Mouse (Mus musculus): ENCODE measurements around the gene Tmem186.

DNA sequence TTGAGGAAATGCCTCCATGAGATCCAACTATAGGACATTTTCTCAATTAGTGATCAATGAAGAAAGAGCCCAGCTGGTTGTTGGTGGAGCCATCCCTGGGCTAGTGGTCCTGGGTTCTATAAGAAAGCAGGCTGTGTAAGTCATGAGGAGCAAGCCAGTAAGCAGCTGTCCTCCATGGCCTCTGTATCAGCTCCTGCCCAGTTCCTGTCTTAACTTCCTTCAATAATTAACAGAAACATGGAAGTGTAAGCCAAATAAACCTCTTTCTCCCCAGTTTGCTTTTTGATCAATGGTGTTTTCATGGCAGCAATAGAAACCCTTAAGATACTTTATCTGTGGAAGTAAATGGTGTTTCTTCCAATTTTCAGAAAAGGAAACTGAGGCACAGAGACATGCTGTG lies 35.3 kb upstream of the Tmem186 start:
- TF ChIP-seq CTCF (IDR thresholded peaks at IDR 0.05; ENCODE audit: low read depth) (no peak), EP300 (IDR thresholded peaks at IDR 0.05; ENCODE audit: low read depth) (no peak)

Data from heart, postnatal 0 days (tissue).